Mouse (Mus musculus) lung, embryonic 14.5 days (tissue): ENCODE results near the gene Slc11a1. TPM values are rescaled to one million over a fixed set of nuclear protein-coding genes. Genes with fewer than 3 reads are reported as not detected.
A peak's percentile ranks its signal among the peaks of the same experiment; 100 is the strongest.

Experiments used
- ATAC-seq: fragments of 200-750 bp; cut with Nextera tagmentation; 2 replicates; pipeline ENCODE4 v1.8.0; 2017; ENCODE audit warnings: mild to moderate bottlenecking, moderate TSS enrichment, moderate library complexity; ENCODE audit not compliant: insufficient read depth
- DNase-seq: peaks from one replicate; pipeline ENCODE4 v3.0.0-alpha.2; 2015
- H3K27ac ChIP-seq: fragments of 300-500 bp; sonication (generic); 2 replicates; pipeline ENCODE4 v1.5.1; 2014; ENCODE audit warnings: low read depth, mild to moderate bottlenecking, moderate library complexity
- H3K27me3 ChIP-seq: fragments of 300-500 bp; sonication (generic); 2 replicates; pipeline ENCODE4 v1.6.1; 2014; ENCODE audit warnings: low read length, control low read depth; ENCODE audit not compliant: insufficient read depth
- H3K36me3 ChIP-seq: fragments of 300-500 bp; sonication (generic); 2 replicates; pipeline ENCODE4 v1.6.1; 2014; ENCODE audit warnings: control low read depth; ENCODE audit not compliant: insufficient read depth
- H3K4me1 ChIP-seq: fragments of 300-500 bp; sonication (generic); 2 replicates; pipeline ENCODE4 v1.6.1; 2014; ENCODE audit warnings: antibody characterized with exemption, control low read depth; ENCODE audit not compliant: insufficient read depth
- H3K4me2 ChIP-seq: fragments of 300-500 bp; sonication (generic); 2 replicates; pipeline ENCODE4 v1.6.1; 2014; ENCODE audit warnings: mild to moderate bottlenecking
- H3K4me3 ChIP-seq: fragments of 300-500 bp; sonication (generic); 2 replicates; pipeline ENCODE4 v1.5.1; 2014; ENCODE audit warnings: low read depth, low read length
- H3K9ac ChIP-seq: fragments of 300-500 bp; sonication (generic); 2 replicates; pipeline ENCODE4 v1.6.1; 2014
- H3K9me3 ChIP-seq: fragments of 300-500 bp; sonication (generic); 2 replicates; pipeline ENCODE4 v1.6.1; 2016; ENCODE audit warnings: low read depth, low read length, control low read depth
- CTCF ChIP-seq: IDR thresholded peaks from 2 replicates; pipeline ENCODE4 v1.5.1; 2016; ENCODE audit warnings: antibody characterized with exemption, low read depth
- WGBS: fragments of 180-500 bp; shearing (Covaris S2); extraction: QIAGEN DNeasy Blood & Tissue Kit; methylation state at CpG from one replicate; pipeline ENCODE4 v1.1.7; 2014; 5-methylcytosine and 5-hydroxymethylcytosine counted together
- polyA plus RNA-seq: library from polyadenylated mRNA; unstranded; fragments of >200 nt; fragmentation: Nextera tagmentation; extraction: Ambion mirVana; gene quantifications from 2 replicates; pipeline ENCODE4 v1.2.1, GENCODE M21; 2014

The Slc11a1 gene
- polyA plus RNA-seq, 1 experiment from 2014 or later: 3.5 TPM

DNA sequence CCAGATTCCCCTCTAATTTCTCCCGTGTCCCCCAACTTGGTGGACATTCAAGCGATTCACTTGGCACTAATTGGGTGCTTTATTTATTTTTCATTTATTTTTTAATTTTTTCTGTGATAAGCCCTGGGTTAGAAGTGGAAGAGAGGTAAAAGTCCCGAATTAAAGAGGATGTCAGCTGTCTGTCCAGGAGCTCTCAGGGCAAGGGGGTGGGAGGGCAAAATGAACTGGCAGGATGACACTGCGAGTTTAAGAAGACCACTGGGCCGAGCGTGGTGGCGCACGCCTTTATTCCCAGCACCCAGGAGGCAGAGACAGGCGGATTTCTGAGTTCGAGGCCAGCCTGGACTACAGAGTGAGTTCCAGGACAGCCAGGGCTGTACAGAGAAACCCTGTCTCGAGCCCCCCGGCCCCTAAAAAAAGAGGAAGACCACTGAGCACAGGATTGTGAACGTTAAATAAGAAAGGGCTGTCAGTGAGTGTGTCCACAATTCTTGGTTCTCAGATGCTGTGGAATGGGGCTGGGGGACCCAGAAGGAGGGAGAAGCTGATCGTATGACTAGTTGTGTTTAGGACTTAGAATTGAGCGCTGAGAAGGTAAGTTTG, 12.5 kb downstream of the Slc11a1 start:
- H3K27ac ChIP-seq: peak overlapping the region; percentile 99
- 52% methylated on average over 15 of the region's 15 CpGs for WGBS
- H3K9me3 ChIP-seq: no peaks in the 10 kb centered on the region
- no peaks in the 10 kb centered on the region for H3K27me3 ChIP-seq
- ATAC-seq: no peak
- peaks cover 12% of the 10 kb centered on the region for H3K4me1 ChIP-seq
- no peaks in the 10 kb centered on the region for H3K36me3 ChIP-seq
- no peak for DNase-seq
- peak overlapping the region; percentile 66 for H3K4me2 ChIP-seq
- peak overlapping the region; percentile 53 for H3K4me3 ChIP-seq
- no peak overlapping the region for H3K9ac ChIP-seq
- no peak for TF ChIP-seq CTCF

DNA sequence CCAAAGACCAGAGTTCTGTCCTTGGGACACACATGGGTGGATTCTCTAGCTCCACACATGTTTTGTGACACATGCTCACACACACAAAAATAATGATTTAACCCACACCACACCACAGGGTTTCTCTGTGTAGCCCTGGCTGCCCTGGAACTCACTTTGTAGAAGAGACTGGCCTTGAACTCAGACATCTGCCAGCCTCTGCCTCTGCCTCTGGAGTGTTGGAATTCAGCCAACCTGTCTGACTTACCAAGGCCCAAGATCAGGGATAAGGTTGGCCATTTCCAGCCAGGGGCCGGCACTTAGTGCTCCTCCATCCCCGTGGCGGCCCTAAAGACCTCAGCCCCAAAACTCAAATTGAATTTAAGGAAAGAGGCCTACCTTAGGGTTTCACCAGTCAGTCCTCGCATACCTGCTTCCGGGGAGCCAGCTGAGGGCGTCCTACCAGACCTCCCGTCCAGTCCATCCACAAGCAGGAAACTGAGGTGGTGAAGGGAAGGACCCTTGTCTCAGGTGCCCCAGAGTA, 13.5 kb downstream of the Slc11a1 start:
- H3K27ac ChIP-seq: no peak overlapping the region

DNA sequence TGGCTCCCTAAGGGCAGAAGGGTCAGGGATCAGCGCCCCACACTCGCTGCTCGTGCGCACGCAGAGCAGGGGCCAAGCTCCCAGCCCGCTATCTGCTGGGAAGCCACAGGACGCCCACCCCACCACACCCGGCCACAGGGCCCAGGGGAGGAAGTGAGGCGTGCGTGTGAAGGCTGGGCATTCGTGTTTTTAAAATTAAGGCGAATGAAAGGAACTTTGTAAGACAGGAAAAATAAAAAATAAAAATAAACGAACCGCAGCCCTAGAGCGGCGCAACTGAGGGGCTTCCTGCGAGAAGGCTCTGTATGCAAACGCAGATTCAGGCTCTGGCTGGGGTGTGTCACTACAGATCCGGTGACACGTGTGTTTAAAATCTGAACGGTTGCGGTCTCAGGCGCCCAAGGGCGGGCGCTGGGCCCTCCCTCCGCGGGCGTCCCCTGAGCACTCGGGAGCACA, 14.9 kb downstream of the Slc11a1 start:
- H3K9ac ChIP-seq: peak overlapping the region; percentile 48
- H3K4me1 ChIP-seq: peaks cover 12% of the 10 kb centered on the region

More for the DNA sequence above, 13.5 kb downstream of the Slc11a1 start:
- DNase-seq: no peak
- ATAC-seq: no peak
- no peaks in the 10 kb centered on the region for H3K27me3 ChIP-seq
- H3K4me2 ChIP-seq: no peak overlapping the region
- H3K4me3 ChIP-seq: no peak overlapping the region
- H3K9me3 ChIP-seq: no peaks in the 10 kb centered on the region
- peaks cover 12% of the 10 kb centered on the region for H3K4me1 ChIP-seq
- no peak overlapping the region for H3K9ac ChIP-seq
- TF ChIP-seq CTCF: no peak
- peaks cover 4% of the 10 kb centered on the region for H3K36me3 ChIP-seq
- 77% methylated on average over 7 of the region's 7 CpGs for WGBS

DNA sequence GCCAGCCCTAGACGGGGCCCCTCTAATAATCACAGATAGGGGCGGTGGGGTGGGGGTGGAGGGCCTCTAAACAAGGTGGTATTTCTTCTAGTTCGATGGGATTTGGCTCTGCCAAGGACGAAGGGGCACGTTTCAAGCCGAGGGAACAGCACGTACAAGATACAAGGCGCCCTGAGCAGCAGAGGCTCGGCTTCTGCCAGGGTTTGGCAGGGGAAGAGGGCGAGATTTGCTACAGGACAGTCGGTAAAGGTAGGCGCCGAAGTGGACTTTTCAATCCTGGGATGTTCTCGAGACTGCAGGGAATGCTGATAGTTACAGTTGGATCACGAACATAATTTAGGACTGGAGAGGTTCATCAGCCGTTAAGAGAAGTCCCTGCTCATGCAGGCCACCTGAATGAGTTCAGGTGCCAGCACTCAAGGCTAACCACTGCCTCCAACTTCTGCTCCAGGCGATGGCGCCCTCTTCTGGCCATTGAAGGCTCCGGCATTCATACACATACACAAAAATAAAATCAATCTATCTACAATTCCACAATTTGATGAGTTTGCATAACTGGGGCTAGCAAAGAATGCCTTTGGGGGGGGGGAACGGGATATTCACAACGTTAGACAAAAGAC, 15.4 kb downstream of the Slc11a1 start:
- peaks cover 23% of the 10 kb centered on the region for H3K36me3 ChIP-seq
- ATAC-seq: no peak
- 5% methylated on average over 21 of the region's 21 CpGs for WGBS
- H3K9me3 ChIP-seq: no peaks in the 10 kb centered on the region
- DNase-seq: peak; percentile 83
- H3K27me3 ChIP-seq: no peaks in the 10 kb centered on the region
- peak; percentile 79 for TF ChIP-seq CTCF
- H3K9ac ChIP-seq: peak overlapping the region; percentile 99
- peak overlapping the region; percentile 99 for H3K27ac ChIP-seq
- H3K4me1 ChIP-seq: peaks cover 12% of the 10 kb centered on the region
- peak overlapping the region; percentile 98 for H3K4me2 ChIP-seq
- peak overlapping the region; percentile 88 for H3K4me3 ChIP-seq

More for the DNA sequence above, 14.9 kb downstream of the Slc11a1 start:
- Histone ChIP-seq H3K4me2 (peak overlapping the region; percentile 98), H3K27ac (peak overlapping the region; percentile 99), H3K4me3 (peak overlapping the region; percentile 88), H3K27me3 (no peaks in the 10 kb centered on the region), H3K36me3 (peaks cover 18% of the 10 kb centered on the region), H3K9me3 (no peaks in the 10 kb centered on the region)
- WGBS: 7% methylated on average over 29 of the region's 29 CpGs
- ATAC-seq (no peak), DNase-seq (peak; percentile 73)
- no peak for TF ChIP-seq CTCF

DNA sequence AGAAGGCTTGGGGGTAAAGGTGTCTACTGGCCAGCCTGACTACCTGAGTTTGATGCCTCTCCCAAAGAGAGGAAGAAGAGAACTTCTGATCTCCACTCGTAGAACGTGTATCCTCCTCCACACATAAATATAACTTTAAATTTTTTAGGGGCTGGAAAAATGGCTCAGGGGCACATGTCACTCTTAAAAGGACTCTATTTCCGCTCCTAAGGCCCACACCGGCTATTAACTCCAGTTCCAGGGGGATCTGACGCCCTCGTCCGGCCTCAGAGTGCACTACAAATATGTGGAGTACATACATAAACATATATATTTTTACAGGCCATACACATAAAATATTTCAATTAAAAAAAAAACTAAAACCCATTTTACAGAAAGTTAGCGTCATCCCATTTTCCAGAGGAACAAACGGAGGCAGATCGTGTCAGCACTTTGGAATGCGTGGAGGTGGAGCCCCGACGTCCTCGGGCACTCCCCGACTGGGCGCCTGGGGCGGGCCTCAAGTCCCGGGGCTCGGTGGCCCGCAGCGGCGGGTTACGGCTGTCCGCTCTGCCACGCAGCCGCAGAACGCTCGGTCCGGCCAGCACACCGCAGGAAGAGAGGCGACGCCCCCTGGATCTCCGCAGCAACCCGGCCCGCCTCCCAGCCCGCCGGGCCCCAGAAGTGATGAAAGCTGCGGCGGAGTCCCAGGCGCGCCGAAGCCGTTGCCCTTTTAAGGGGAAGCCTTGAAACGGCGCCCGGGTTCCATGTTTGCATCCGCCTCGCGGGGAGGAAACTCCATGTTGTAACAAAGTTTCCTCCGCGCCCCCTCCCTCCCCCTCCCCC, 16.1 kb downstream of the Slc11a1 start, which contains the start of gene Ctdsp1:
Ctdsp1 (plus strand) TSS at position 586 of the 825 bp plus-strand sequence.
- H3K9me3 ChIP-seq: no peaks in the 10 kb centered on the region
- peak within 1 kb of the TSS; percentile 98 for H3K4me2 ChIP-seq
- ATAC-seq: peak; percentile 74
- peak; percentile 99 for DNase-seq
- peak within 1 kb of the TSS; percentile 99 for H3K9ac ChIP-seq
- no peaks in the 10 kb centered on the region for H3K27me3 ChIP-seq
- peak within 1 kb of the TSS; percentile 99 for H3K27ac ChIP-seq
- TF ChIP-seq CTCF: no peak; the same call in none of the 2 replicates
- H3K36me3 ChIP-seq: peaks cover 25% of the 10 kb centered on the region
- 2% methylated on average over 50 of the region's 51 CpGs for WGBS
- H3K4me3 ChIP-seq: peak within 1 kb of the TSS; percentile 88
- peaks cover 12% of the 10 kb centered on the region for H3K4me1 ChIP-seq

DNA sequence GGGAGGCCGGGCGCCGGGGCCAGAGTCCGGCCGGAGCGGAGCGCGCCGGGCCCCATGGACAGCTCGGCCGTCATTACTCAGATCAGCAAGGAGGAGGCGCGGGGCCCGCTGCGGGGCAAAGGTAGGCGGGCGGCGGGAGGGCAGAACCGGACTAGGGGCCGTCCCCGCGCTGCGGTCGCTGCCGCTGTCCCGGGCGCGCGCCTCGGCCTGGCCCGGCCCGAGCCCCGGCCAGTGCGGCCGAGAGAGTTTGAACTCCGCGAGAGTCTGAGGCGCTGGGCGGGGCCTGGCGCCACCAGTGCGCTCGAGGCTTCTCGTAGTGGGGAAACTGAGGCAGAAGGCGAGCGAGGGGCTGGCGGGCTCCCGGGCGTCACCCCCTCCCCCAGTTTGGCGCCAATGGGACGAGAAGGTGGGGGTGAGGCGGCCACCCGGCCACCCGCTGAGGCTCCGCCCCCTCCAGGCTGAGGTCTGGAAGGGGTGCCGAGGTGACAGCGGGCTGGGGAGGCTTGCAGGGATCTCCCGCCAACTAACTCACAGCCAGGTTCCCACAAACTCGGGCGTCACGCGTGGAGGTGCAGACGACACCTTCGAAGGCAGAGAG, 16.9 kb downstream of the Slc11a1 start:
- DNase-seq: peak; percentile 84
- peaks cover 12% of the 10 kb centered on the region for H3K4me1 ChIP-seq

More for the DNA sequence above, 16.9 kb downstream of the Slc11a1 start:
- no peaks in the 10 kb centered on the region for H3K9me3 ChIP-seq
- H3K27ac ChIP-seq: peak overlapping the region; percentile 99
- H3K4me3 ChIP-seq: peak overlapping the region; percentile 88
- peak overlapping the region; percentile 99 for H3K9ac ChIP-seq
- 0% methylated on average over 60 of the region's 63 CpGs for WGBS
- ATAC-seq: peak; percentile 24
- H3K27me3 ChIP-seq: no peaks in the 10 kb centered on the region
- no peak for TF ChIP-seq CTCF
- H3K4me2 ChIP-seq: peak overlapping the region; percentile 98
- peaks cover 25% of the 10 kb centered on the region for H3K36me3 ChIP-seq
